Mouse (Mus musculus) midbrain, embryonic 15.5 days (tissue): ENCODE results near the gene Cyp2c54. TPM values are rescaled to one million over a fixed set of nuclear protein-coding genes. Genes with fewer than 3 reads are reported as not detected.
"Not testable (repeated sequence)": the region's sequence is repeated elsewhere in the genome, so short reads cannot be mapped to it uniquely, and the experiment has no call there.

ENCODE experiments used
- ATAC-seq: fragments of 200-750 bp; cut with Nextera tagmentation; replicated peaks from 2 replicates; pipeline ENCODE4 v1.8.0; 2017; ENCODE audit warnings: moderate TSS enrichment
- H3K27ac ChIP-seq: fragments of 300-500 bp; sonication (generic); 2 replicates; pipeline ENCODE4 v1.5.1; 2015; ENCODE audit warnings: mild to moderate bottlenecking, inconsistent platforms
- H3K27me3 ChIP-seq: fragments of 300-500 bp; sonication (generic); replicated peaks from 2 replicates; pipeline ENCODE4 v1.6.1; 2015; ENCODE audit warnings: inconsistent platforms
- H3K36me3 ChIP-seq: fragments of 300-500 bp; sonication (generic); replicated peaks from 2 replicates; pipeline ENCODE4 v1.6.1; 2015; ENCODE audit warnings: inconsistent platforms
- H3K4me1 ChIP-seq: fragments of 300-500 bp; sonication (generic); 2 replicates; pipeline ENCODE4 v1.6.1; 2015; ENCODE audit warnings: inconsistent platforms
- H3K4me2 ChIP-seq: fragments of 300-500 bp; sonication (generic); 2 replicates; pipeline ENCODE4 v1.6.1; 2015; ENCODE audit warnings: inconsistent platforms, mild to moderate bottlenecking, moderate library complexity
- H3K4me3 ChIP-seq: fragments of 300-500 bp; sonication (generic); 2 replicates; pipeline ENCODE4 v1.5.1; 2015; ENCODE audit warnings: mild to moderate bottlenecking, inconsistent platforms
- H3K9ac ChIP-seq: fragments of 300-500 bp; sonication (generic); 2 replicates; pipeline ENCODE4 v1.6.1; 2015; ENCODE audit warnings: mild to moderate bottlenecking, inconsistent platforms
- H3K9me3 ChIP-seq: fragments of 300-500 bp; sonication (generic); 2 replicates; pipeline ENCODE4 v1.6.1; 2016; ENCODE audit warnings: inconsistent platforms
- WGBS: fragments of 180-500 bp; shearing (Covaris S2); methylation state at CpG from one replicate; pipeline ENCODE4 v1.1.7; 2015; ENCODE audit warnings: mixed read lengths; 5-methylcytosine and 5-hydroxymethylcytosine counted together
- polyA plus RNA-seq: library from polyadenylated mRNA; unstranded; fragments of >200 nt; fragmentation: Nextera tagmentation; extraction: Ambion mirVana; gene quantifications from 2 replicates; pipeline ENCODE4 v1.2.1, GENCODE M21; 2015

Cyp2c54 gene
- not detected in 2 replicates for polyA plus RNA-seq

- no peaks in the 10 kb centered on the region for H3K4me1 ChIP-seq
- H3K27me3 ChIP-seq: no peaks in the 10 kb centered on the region
- no peak for ATAC-seq
- H3K9ac ChIP-seq: no peak within 1 kb of the TSS
- no peak within 1 kb of the TSS for H3K27ac ChIP-seq
- H3K36me3 ChIP-seq: no peaks in the 10 kb centered on the region
- H3K4me3 ChIP-seq: no peak within 1 kb of the TSS
- no peak within 1 kb of the TSS for H3K4me2 ChIP-seq
- no peaks in the 10 kb centered on the region for H3K9me3 ChIP-seq
These were observed at the start of gene Cyp2c54 for GRCm38 (mm10) chr19:40073701-40074100. Gene Cyp2c54, minus strand, starts transcription at chr19:40073827.

- H3K9me3 ChIP-seq, H3K4me3 ChIP-seq, ATAC-seq, H3K27me3 ChIP-seq, H3K36me3 ChIP-seq, H3K4me2 ChIP-seq, H3K9ac ChIP-seq, H3K4me1 ChIP-seq, H3K27ac ChIP-seq: not testable (repeated sequence)
- 78% methylated on average over 13 of the region's 13 CpGs for WGBS
These were observed 46.0 kb upstream of the Cyp2c54 start for GRCm38 (mm10) chr19:40119624-40120023.

- H3K9ac ChIP-seq: no peak overlapping the region
- ATAC-seq: no peak
- no peaks in the 10 kb centered on the region for H3K27me3 ChIP-seq
- H3K27ac ChIP-seq: no peak overlapping the region
- H3K4me3 ChIP-seq: no peak overlapping the region
- no peaks in the 10 kb centered on the region for H3K9me3 ChIP-seq
- no peak overlapping the region for H3K4me2 ChIP-seq
- H3K4me1 ChIP-seq: no peaks in the 10 kb centered on the region
- 82% methylated on average over 3 of the region's 3 CpGs for WGBS
- H3K36me3 ChIP-seq: no peaks in the 10 kb centered on the region
These were observed 17.5 kb upstream of the Cyp2c54 start for GRCm38 (mm10) chr19:40091111-40091510.

GRCm38 (mm10) chr19:40089421-40089820 is 15.8 kb upstream of the Cyp2c54 start, which contains the start of gene Cyp2c50:
Gene Cyp2c50, plus strand, starts transcription at chr19:40089688.
- ATAC-seq, H3K4me1 ChIP-seq, H3K27me3 ChIP-seq, H3K4me2 ChIP-seq, H3K4me3 ChIP-seq, H3K9ac ChIP-seq, H3K27ac ChIP-seq, H3K9me3 ChIP-seq, H3K36me3 ChIP-seq: not testable (repeated sequence)
- WGBS: 96% methylated on average over 1 of the region's 1 CpGs

GRCm38 (mm10) chr19:40088381-40088780 is 14.8 kb upstream of the Cyp2c54 start:
- no peak overlapping the region for H3K27ac ChIP-seq
- no peak overlapping the region for H3K9ac ChIP-seq
- H3K9me3 ChIP-seq: no peaks in the 10 kb centered on the region
- H3K4me1 ChIP-seq: no peaks in the 10 kb centered on the region
- WGBS: 91% methylated on average over 1 of the region's 1 CpGs
- no peak for ATAC-seq
- H3K27me3 ChIP-seq: no peaks in the 10 kb centered on the region
- no peaks in the 10 kb centered on the region for H3K36me3 ChIP-seq
- no peak overlapping the region for H3K4me2 ChIP-seq
- H3K4me3 ChIP-seq: no peak overlapping the region

- not testable (repeated sequence) for H3K9me3 ChIP-seq, H3K4me3 ChIP-seq, H3K4me1 ChIP-seq, H3K36me3 ChIP-seq, ATAC-seq, H3K27me3 ChIP-seq, H3K4me2 ChIP-seq, H3K9ac ChIP-seq, H3K27ac ChIP-seq
- 97% methylated on average over 1 of the region's 1 CpGs for WGBS
These were observed 81.5 kb downstream of the Cyp2c54 start, which contains the start of gene Cyp2c37 for GRCm38 (mm10) chr19:39992140-39992539. Gene Cyp2c37, plus strand, starts transcription at chr19:39992424.

- 73% methylated on average over 2 of the region's 2 CpGs for WGBS
- Histone ChIP-seq H3K4me2 (no peak overlapping the region), H3K27me3 (no peaks in the 10 kb centered on the region), H3K9ac (no peak overlapping the region), H3K36me3 (no peaks in the 10 kb centered on the region), H3K9me3 (no peaks in the 10 kb centered on the region), H3K27ac (no peak overlapping the region), H3K4me1 (no peaks in the 10 kb centered on the region), H3K4me3 (no peak overlapping the region)
- no peak for ATAC-seq
These were observed 84.2 kb downstream of the Cyp2c54 start for GRCm38 (mm10) chr19:39989471-39989870.

Other genes with a start within 250 kb of the Cyp2c54 start
- not detected in 2 replicates for gene Cyp2c69, start 187.0 kb downstream of the Cyp2c54 start, polyA plus RNA-seq
- not detected in 2 replicates for gene Cyp2c37, start 81.4 kb downstream of the Cyp2c54 start, polyA plus RNA-seq
- gene Cyp2c50, start 15.9 kb upstream of the Cyp2c54 start, polyA plus RNA-seq: not detected in 2 replicates
- not detected in 2 replicates for gene Cyp2c70, start 113.5 kb upstream of the Cyp2c54 start, polyA plus RNA-seq
- 9.6 and 10.4 TPM in 2 replicates for gene Pdlim1, start 198.0 kb upstream of the Cyp2c54 start, polyA plus RNA-seq